Mouse (Mus musculus): ENCODE measurements around the gene Dennd4a. TPM values are rescaled to one million over a fixed set of nuclear protein-coding genes. Genes with fewer than 3 reads are reported as not detected.

Gene Dennd4a
- polyA plus RNA-seq, 1 experiment from 2014 or later = 4.4 TPM

GRCm38 (mm10) chr9:64792379-64793274 is 18.5 kb upstream of the Dennd4a start:
- Histone ChIP-seq H3K4me3 (replicated peaks) (no peak overlapping the region), H3K9ac (no peak overlapping the region), H3K9me3 (no peaks in the 10 kb centered on the region), H3K27ac (no peak overlapping the region), H3K27me3 (replicated peaks) (no peaks in the 10 kb centered on the region), H3K4me1 (replicated peaks) (no peaks in the 10 kb centered on the region), H3K4me2 (replicated peaks) (no peak overlapping the region), H3K36me3 (no peaks in the 10 kb centered on the region)
- 59% methylated on average over 10 of the region's 10 CpGs for WGBS
- ATAC-seq = peak; percentile 81; the same call in 1 of the 2 replicates

- H3K4me2 ChIP-seq (replicated peaks) = no peak overlapping the region
- no peaks in the 10 kb centered on the region for H3K27me3 ChIP-seq (replicated peaks)
- no peak for ATAC-seq
- no peaks in the 10 kb centered on the region for H3K4me1 ChIP-seq (replicated peaks)
- H3K9ac ChIP-seq = no peak overlapping the region
- H3K4me3 ChIP-seq (replicated peaks) = no peak overlapping the region
- no peak overlapping the region for H3K27ac ChIP-seq
- H3K9me3 ChIP-seq = no peaks in the 10 kb centered on the region
- no peaks in the 10 kb centered on the region for H3K36me3 ChIP-seq
These were observed 17.9 kb upstream of the Dennd4a start for GRCm38 (mm10) chr9:64793275-64793590.

- 79% methylated on average over 3 of the region's 3 CpGs for WGBS
- H3K4me1 ChIP-seq (replicated peaks) = no peaks in the 10 kb centered on the region
- H3K9ac ChIP-seq = no peak overlapping the region
- ATAC-seq = no peak
- no peaks in the 10 kb centered on the region for H3K9me3 ChIP-seq
- no peaks in the 10 kb centered on the region for H3K27me3 ChIP-seq (replicated peaks)
- H3K36me3 ChIP-seq = no peaks in the 10 kb centered on the region
- H3K4me2 ChIP-seq (replicated peaks) = no peak overlapping the region
- H3K4me3 ChIP-seq (replicated peaks) = no peak overlapping the region
- no peak overlapping the region for H3K27ac ChIP-seq
These were observed 17.3 kb upstream of the Dennd4a start for GRCm38 (mm10) chr9:64793794-64794193.

GRCm38 (mm10) chr9:64794448-64795420 is 16.4 kb upstream of the Dennd4a start:
- Histone ChIP-seq H3K27me3 (replicated peaks) (no peaks in the 10 kb centered on the region), H3K9me3 (no peaks in the 10 kb centered on the region), H3K4me1 (replicated peaks) (no peaks in the 10 kb centered on the region), H3K36me3 (no peaks in the 10 kb centered on the region), H3K9ac (no peak overlapping the region), H3K4me3 (replicated peaks) (no peak overlapping the region), H3K27ac (no peak overlapping the region), H3K4me2 (replicated peaks) (no peak overlapping the region)
- WGBS = 76% methylated on average over 6 of the region's 6 CpGs
- ATAC-seq = no peak

GRCm38 (mm10) chr9:64795846-64796615 is 15.1 kb upstream of the Dennd4a start:
- H3K9ac ChIP-seq = no peak overlapping the region
- no peaks in the 10 kb centered on the region for H3K36me3 ChIP-seq
- 55% methylated on average over 3 of the region's 3 CpGs for WGBS
- H3K27ac ChIP-seq = no peak overlapping the region
- no peak overlapping the region for H3K4me2 ChIP-seq (replicated peaks)
- H3K27me3 ChIP-seq (replicated peaks) = no peaks in the 10 kb centered on the region
- H3K9me3 ChIP-seq = no peaks in the 10 kb centered on the region
- no peaks in the 10 kb centered on the region for H3K4me1 ChIP-seq (replicated peaks)
- H3K4me3 ChIP-seq (replicated peaks) = no peak overlapping the region
- no peak for ATAC-seq

- no peaks in the 10 kb centered on the region for H3K36me3 ChIP-seq
- H3K4me2 ChIP-seq (replicated peaks) = no peak overlapping the region
- H3K4me1 ChIP-seq (replicated peaks) = no peaks in the 10 kb centered on the region
- no peak for ATAC-seq
- H3K27ac ChIP-seq = no peak overlapping the region
- WGBS = 87% methylated on average over 4 of the region's 4 CpGs
- H3K27me3 ChIP-seq (replicated peaks) = no peaks in the 10 kb centered on the region
- no peak overlapping the region for H3K9ac ChIP-seq
- no peak overlapping the region for H3K4me3 ChIP-seq (replicated peaks)
- H3K9me3 ChIP-seq = no peaks in the 10 kb centered on the region
These were observed 13.7 kb upstream of the Dennd4a start for GRCm38 (mm10) chr9:64797392-64797791.

- Histone ChIP-seq H3K36me3 (no peaks in the 10 kb centered on the region), H3K9me3 (no peaks in the 10 kb centered on the region), H3K4me2 (replicated peaks) (no peak overlapping the region), H3K4me3 (replicated peaks) (no peak overlapping the region), H3K4me1 (replicated peaks) (no peaks in the 10 kb centered on the region), H3K27ac (no peak overlapping the region), H3K9ac (no peak overlapping the region), H3K27me3 (replicated peaks) (no peaks in the 10 kb centered on the region)
- ATAC-seq = no peak
These were observed 13.0 kb upstream of the Dennd4a start for GRCm38 (mm10) chr9:64798099-64798498.

- H3K36me3 ChIP-seq = no peaks in the 10 kb centered on the region
- H3K27me3 ChIP-seq (replicated peaks) = no peaks in the 10 kb centered on the region
- H3K27ac ChIP-seq = no peak overlapping the region
- 90% methylated on average over 1 of the region's 2 CpGs for WGBS
- no peak for ATAC-seq
- H3K9ac ChIP-seq = no peak overlapping the region
- no peak overlapping the region for H3K4me2 ChIP-seq (replicated peaks)
- no peaks in the 10 kb centered on the region for H3K9me3 ChIP-seq
- no peaks in the 10 kb centered on the region for H3K4me1 ChIP-seq (replicated peaks)
- H3K4me3 ChIP-seq (replicated peaks) = no peak overlapping the region
These were observed 12.3 kb upstream of the Dennd4a start for GRCm38 (mm10) chr9:64798859-64799258.

GRCm38 (mm10) chr9:64799504-64799903 is 11.6 kb upstream of the Dennd4a start:
- no peaks in the 10 kb centered on the region for H3K27me3 ChIP-seq (replicated peaks)
- no peaks in the 10 kb centered on the region for H3K4me1 ChIP-seq (replicated peaks)
- no peaks in the 10 kb centered on the region for H3K9me3 ChIP-seq
- WGBS = 90% methylated on average over 5 of the region's 5 CpGs
- H3K4me2 ChIP-seq (replicated peaks) = no peak overlapping the region
- no peak overlapping the region for H3K9ac ChIP-seq
- no peaks in the 10 kb centered on the region for H3K36me3 ChIP-seq
- no peak overlapping the region for H3K27ac ChIP-seq
- no peak for ATAC-seq
- H3K4me3 ChIP-seq (replicated peaks) = no peak overlapping the region

- Histone ChIP-seq H3K9ac (no peak overlapping the region), H3K4me2 (replicated peaks) (no peak overlapping the region), H3K27ac (no peak overlapping the region), H3K36me3 (no peaks in the 10 kb centered on the region), H3K4me3 (replicated peaks) (no peak overlapping the region), H3K4me1 (replicated peaks) (no peaks in the 10 kb centered on the region), H3K9me3 (no peaks in the 10 kb centered on the region), H3K27me3 (replicated peaks) (no peaks in the 10 kb centered on the region)
- WGBS = 89% methylated on average over 5 of the region's 5 CpGs
- no peak for ATAC-seq
These were observed 8.6 kb upstream of the Dennd4a start for GRCm38 (mm10) chr9:64802561-64802960.

- no peak for ATAC-seq
- Histone ChIP-seq H3K4me2 (replicated peaks) (no peak overlapping the region), H3K36me3 (no peaks in the 10 kb centered on the region), H3K9me3 (no peaks in the 10 kb centered on the region), H3K4me1 (replicated peaks) (no peaks in the 10 kb centered on the region), H3K4me3 (replicated peaks) (no peak overlapping the region), H3K27me3 (replicated peaks) (no peaks in the 10 kb centered on the region), H3K27ac (no peak overlapping the region), H3K9ac (no peak overlapping the region)
- WGBS = 84% methylated on average over 5 of the region's 5 CpGs
These were observed 7.5 kb upstream of the Dennd4a start for GRCm38 (mm10) chr9:64803373-64804214.
